Mouse (Mus musculus): ENCODE measurements around the gene Papola.

- no peak for TF ChIP-seq EP300 (optimal IDR thresholded peaks at IDR 0.05)
- TF ChIP-seq CTCF (IDR thresholded peaks at IDR 0.05; ENCODE audit: low read depth) = no peak
Measured at GRCm38 (mm10) chr12:105753813-105754212, 30.7 kb upstream of the Papola start.
